Mouse (Mus musculus) liver, embryonic 11.5 days (tissue): ENCODE measurements at regions not wholly inside any gene's neighbourhood (a gene's known extent, or its start where the extent isn't known, plus 50 kb on each side); places are given as distances from the start of the nearest gene placed in this dataset.

Source experiments
- ATAC-seq: fragments of 200-750 bp; cut with Nextera tagmentation; replicated peaks from 2 replicates; pipeline ENCODE4 v1.8.0; 2017; ENCODE audit warnings: moderate number of reproducible peaks, mild to moderate bottlenecking, moderate TSS enrichment, moderate library complexity; ENCODE audit not compliant: low FRiP score
- DNase-seq: peaks from one replicate; pipeline ENCODE4 v3.0.0-alpha.2; 2017; ENCODE audit warnings: low spot score
- H3K27ac ChIP-seq: fragments of 300-500 bp; sonication (generic); 2 replicates; pipeline ENCODE4 v1.5.1; 2014; ENCODE audit warnings: mild to moderate bottlenecking, low read depth, low read length, control low read depth
- H3K27me3 ChIP-seq: fragments of 300-500 bp; sonication (generic); replicated peaks from 2 replicates; pipeline ENCODE4 v1.6.1; 2014; ENCODE audit warnings: low read length, mixed read lengths; ENCODE audit not compliant: control insufficient read depth, insufficient read depth
- H3K36me3 ChIP-seq: fragments of 300-500 bp; sonication (generic); 2 replicates; pipeline ENCODE4 v1.6.1; 2014; ENCODE audit warnings: mild to moderate bottlenecking, low read length, moderate library complexity, mixed read lengths; ENCODE audit not compliant: control insufficient read depth, insufficient read depth
- H3K4me1 ChIP-seq: fragments of 300-500 bp; sonication (generic); replicated peaks from 2 replicates; pipeline ENCODE4 v1.6.1; 2014; ENCODE audit warnings: low read length, mixed read lengths; ENCODE audit not compliant: control insufficient read depth, insufficient read depth
- H3K4me2 ChIP-seq: fragments of 300-500 bp; sonication (generic); 2 replicates; pipeline ENCODE4 v1.6.1; 2014; ENCODE audit warnings: mild to moderate bottlenecking, control low read depth, moderate library complexity
- H3K4me3 ChIP-seq: fragments of 300-500 bp; sonication (generic); 2 replicates; pipeline ENCODE4 v1.5.1; 2014; ENCODE audit warnings: low read depth, low read length, control low read depth
- H3K9ac ChIP-seq: fragments of 300-500 bp; sonication (generic); 2 replicates; pipeline ENCODE4 v1.6.1; 2014; ENCODE audit warnings: low read depth, low read length, control low read depth
- H3K9me3 ChIP-seq: fragments of 300-500 bp; sonication (generic); 2 replicates; pipeline ENCODE4 v1.6.1; 2016; ENCODE audit warnings: low read length, inconsistent platforms, mixed read lengths; ENCODE audit not compliant: control insufficient read depth
- WGBS: fragments of 180-500 bp; shearing (Covaris S2); extraction: QIAGEN DNeasy Blood & Tissue Kit; methylation state at CpG from one replicate; pipeline ENCODE4 v1.1.7; 2014; 5-methylcytosine and 5-hydroxymethylcytosine counted together

DNA sequence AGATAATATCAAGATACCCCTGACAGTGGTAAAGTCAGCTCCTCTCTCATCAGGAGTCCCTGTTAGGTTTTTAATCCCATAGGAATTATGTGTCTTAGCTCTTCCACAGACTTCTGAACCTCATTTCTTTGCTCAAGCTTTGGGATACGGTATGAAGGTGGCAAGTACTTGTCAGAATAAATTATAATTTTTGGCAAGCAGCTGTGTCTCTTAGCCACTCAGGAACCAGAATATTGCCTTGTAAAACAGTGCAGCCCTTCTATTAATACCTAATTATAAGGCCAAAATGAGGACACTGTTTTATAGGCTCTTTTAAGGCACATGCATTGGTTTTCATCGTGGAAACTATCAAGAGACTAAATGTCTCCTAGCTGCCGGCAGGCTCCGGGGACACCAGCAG, 54.3 kb upstream of the Nek7 start:
- DNase-seq (no peak), ATAC-seq (no peak)
- Histone ChIP-seq H3K4me2 (no peak overlapping the region), H3K4me3 (no peak overlapping the region), H3K9ac (no peak overlapping the region), H3K27me3 (no peaks in the 10 kb centered on the region), H3K4me1 (no peaks in the 10 kb centered on the region), H3K27ac (no peak overlapping the region), H3K36me3 (no peaks in the 10 kb centered on the region), H3K9me3 (no peaks in the 10 kb centered on the region)
- 87% methylated on average over 4 of the region's 4 CpGs for WGBS
